Comparison of ENCODE assay signal across 12 mouse cellular contexts in the genomic region with DNA sequence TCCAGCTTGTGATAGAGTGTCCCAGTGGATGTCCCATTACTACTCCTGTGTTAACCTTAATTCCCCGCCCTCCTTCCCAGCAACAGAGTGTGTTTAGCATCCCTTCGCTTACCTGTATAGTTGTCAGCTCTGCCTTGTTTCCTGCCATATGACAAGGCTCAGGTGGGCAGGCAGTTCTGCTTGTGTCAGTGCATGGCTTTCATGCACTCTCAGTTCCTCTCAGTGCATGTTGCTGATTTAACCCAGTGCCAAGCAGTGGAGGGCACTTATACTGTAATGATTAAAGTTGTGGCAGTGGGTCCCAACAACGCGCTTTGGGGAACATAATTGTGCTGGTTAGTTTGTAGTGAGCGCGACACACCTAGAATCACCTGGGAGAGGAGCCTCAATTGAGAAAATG. TPM values are rescaled to one million over a fixed set of nuclear protein-coding genes. Genes with fewer than 3 reads are reported as not detected.
DNase-seq lines count a peak whose midpoint lies in the region; ATAC-seq and TF ChIP-seq lines count a peak whose summit lies in the region.
"Had no signal": no experiment of that assay in that cellular context is flagged by ENCODE, and none has a peak within 500 bp of the region (broad histone marks: within the 10 kb centered on the region; RNA-seq: fewer than 3 reads in every experiment).

No protein-coding gene starts in this region.

- ATAC-seq in kidney, embryonic 15.5 days (replicated peaks; ENCODE audit: low FRiP score), result no peak
- ATAC-seq in kidney, embryonic 14.5 days (ENCODE audit: low FRiP score, low TSS enrichment), result no peak
- ATAC-seq in liver, embryonic 14.5 days (ENCODE audit: insufficient read depth), result no peak
- ATAC-seq in CD4-positive, CD25-positive, alpha-beta regulatory T cell, adult 4 months, result no peak

- dilution Hi-C loops in CH12.LX (cut with MboI; ENCODE audit: extremely low pct_ligation_motif_present, extremely low pct_unique_long_range_greater_than_20kb, low sequenced_read_pairs), result no loop called here

- WGBS in kidney, embryonic 15.5 days, result 90% methylated on average over 6 of the region's 6 CpGs
- WGBS in kidney, embryonic 14.5 days, result 94% methylated on average over 6 of the region's 6 CpGs
- WGBS in liver, embryonic 14.5 days (ENCODE audit: insufficient replicate concordance), result 82% methylated on average over 6 of the region's 6 CpGs

- 0 out of 2 replicates have a peak overlapping the region, but pooled peaks have one; percentile 93 for H3K4me2 ChIP-seq in kidney, embryonic 15.5 days
- no peak overlapping the region for H3K4me2 ChIP-seq in kidney, embryonic 14.5 days (replicated peaks; ENCODE audit: low read depth, low read length)
- H3K4me2 ChIP-seq in CH12.LX (ENCODE audit: insufficient read depth, low read depth, poor library complexity, severe bottlenecking), result peak overlapping the region; percentile 99
- peak overlapping the region; percentile 97 for H3K4me2 ChIP-seq in liver, embryonic 14.5 days (ENCODE audit: low read depth)

- no peak overlapping the region for H3K4me3 ChIP-seq in kidney, embryonic 15.5 days (replicated peaks)
- no peak overlapping the region for H3K4me3 ChIP-seq in kidney, embryonic 14.5 days (ENCODE audit: low read length)
- H3K4me3 ChIP-seq in CH12.LX (replicated peaks in 1 of 3; ENCODE audit: low read depth in 2 of 3, low read length in 2 of 3, poor library complexity in 1 of 3), result peak overlapping the region; percentile 81 to 99 (median 91)
- H3K4me3 ChIP-seq in bone marrow macrophage, adult 2 months (ENCODE audit: insufficient read depth, low read length), result 0 out of 2 replicates have a peak overlapping the region, but pooled peaks have one; percentile 23
- H3K4me3 ChIP-seq in liver, embryonic 14.5 days (ENCODE audit: insufficient read depth in 1 of 2, low read depth in 2 of 2, low read length in 2 of 2), result 0 out of 4 replicates have a peak overlapping the region, but pooled peaks of 1 of the 2 experiments have one; percentile 92

- peaks cover 4% of the 10 kb centered on the region; the same call in 1 of the 2 replicates for H3K27me3 ChIP-seq in kidney, embryonic 15.5 days
- H3K27me3 ChIP-seq in kidney, embryonic 14.5 days (ENCODE audit: control insufficient read depth, insufficient read depth, low read length), result no peaks in the 10 kb centered on the region
- H3K27me3 ChIP-seq in CH12.LX (replicated peaks), result no peaks in the 10 kb centered on the region
- H3K27me3 ChIP-seq in liver, embryonic 14.5 days (ENCODE audit: control insufficient read depth, insufficient read depth, low read length), result no peaks in the 10 kb centered on the region

- peaks cover 21% of the 10 kb centered on the region for H3K79me2 ChIP-seq in CH12.LX (replicated peaks; ENCODE audit: control insufficient read depth, extremely low read depth, insufficient read depth, poor library complexity, severe bottlenecking)

- H3K9ac ChIP-seq in kidney, embryonic 15.5 days, result no peak overlapping the region
- no peak overlapping the region for H3K9ac ChIP-seq in kidney, embryonic 14.5 days (ENCODE audit: low read depth, low read length)
- peak overlapping the region; percentile 68; the same call in 1 of the 2 replicates for H3K9ac ChIP-seq in CH12.LX (ENCODE audit: insufficient read depth, low read depth)
- H3K9ac ChIP-seq in liver, embryonic 14.5 days (replicated peaks), result no peak overlapping the region; the same call in 1 of the 2 replicates

- in situ Hi-C loops in CH12.LX (cut with MboI; ENCODE audit: low pct_ligation_motif_present, low pct_unique_long_range_greater_than_20kb, low sequenced_read_pairs), result loop anchor here (5.0 kb wide), 1 partner anchor 161 kb away; no protein-coding TSS in a partner anchor

- peak; percentile 31; the same call in 1 of the 2 replicates for TF ChIP-seq EP300 in CH12.LX (IDR thresholded peaks at IDR 0.05; ENCODE audit: low read length)
- TF ChIP-seq EP300 in liver, embryonic 14.5 days (IDR thresholded peaks at IDR 0.05; ENCODE audit: low read depth), result no peak

- H3K36me3 ChIP-seq in kidney, embryonic 15.5 days, result no peaks in the 10 kb centered on the region
- H3K36me3 ChIP-seq in kidney, embryonic 14.5 days (ENCODE audit: control insufficient read depth, insufficient read depth, low read length), result no peaks in the 10 kb centered on the region
- H3K36me3 ChIP-seq in CH12.LX (replicated peaks in 1 of 2; ENCODE audit: control insufficient read depth in 1 of 2, insufficient read depth in 1 of 2, low read length in 1 of 2), result peaks cover 5 to 9% of the 10 kb centered on the region in 2 experiments
- H3K36me3 ChIP-seq in liver, embryonic 14.5 days (replicated peaks; ENCODE audit: control insufficient read depth, insufficient read depth, low read depth), result no peaks in the 10 kb centered on the region

- H3K9me3 ChIP-seq in kidney, embryonic 15.5 days (replicated peaks), result no peaks in the 10 kb centered on the region
- H3K9me3 ChIP-seq in kidney, embryonic 14.5 days (ENCODE audit: control insufficient read depth, low read length), result no peaks in the 10 kb centered on the region
- H3K9me3 ChIP-seq in CH12.LX (replicated peaks; ENCODE audit: low read length), result no peaks in the 10 kb centered on the region
- H3K9me3 ChIP-seq in liver, embryonic 14.5 days (ENCODE audit: control insufficient read depth, low read length), result no peaks in the 10 kb centered on the region

- no peak for TF ChIP-seq RAD21 in CH12.LX (IDR thresholded peaks at IDR 0.05; ENCODE audit: low read depth, low read length)

- TF ChIP-seq POLR2A in CH12.LX (IDR thresholded peaks at IDR 0.05; ENCODE audit: low read depth, low read length), result no peak
- no peak for TF ChIP-seq POLR2A in bone marrow macrophage, adult 2 months (IDR thresholded peaks at IDR 0.05; ENCODE audit: borderline replicate concordance, low read depth, low read length)

- no peak overlapping the region for H3K27ac ChIP-seq in kidney, embryonic 15.5 days
- H3K27ac ChIP-seq in kidney, embryonic 14.5 days (ENCODE audit: low read depth, low read length), result no peak overlapping the region
- no peak overlapping the region for H3K27ac ChIP-seq in CH12.LX (ENCODE audit: insufficient read depth, low read depth)
- no peak overlapping the region for H3K27ac ChIP-seq in bone marrow macrophage, adult 2 months (ENCODE audit: insufficient read depth, low read depth, low read length)
- no peak overlapping the region for H3K27ac ChIP-seq in liver, embryonic 14.5 days

- no peak for DNase-seq in CH12.LX (ENCODE audit: extremely low read depth)
- no peak for DNase-seq in liver, embryonic 14.5 days (ENCODE audit: low read depth in 3 of 3, low spot score in 3 of 3)
- DNase-seq in cerebellum, adult 8-10 months, result no peak
- DNase-seq: cerebellum, adult 9-11 months; heart, postnatal 36 days; kidney, adult 9 months; lung, postnatal 10 days had no signal

- TF ChIP-seq CTCF in CH12.LX (conservative IDR thresholded peaks at IDR 0.05 in 1 of 2, IDR thresholded peaks at IDR 0.05 in 1 of 2; ENCODE audit: low read depth in 2 of 2, low read length in 2 of 2), result no peak
- TF ChIP-seq CTCF in bone marrow macrophage, adult 2 months (IDR thresholded peaks at IDR 0.05; ENCODE audit: low read depth, low read length), result no peak
- no peak for TF ChIP-seq CTCF in liver, embryonic 14.5 days (IDR thresholded peaks at IDR 0.05; ENCODE audit: low read depth)

- H3K4me1 ChIP-seq in kidney, embryonic 15.5 days, result peaks cover 22% of the 10 kb centered on the region
- no peaks in the 10 kb centered on the region for H3K4me1 ChIP-seq in kidney, embryonic 14.5 days (ENCODE audit: control insufficient read depth, insufficient read depth, low read length)
- H3K4me1 ChIP-seq in CH12.LX (ENCODE audit: control insufficient read depth in 1 of 2, insufficient read depth in 2 of 2), result peaks cover 4 to 15% of the 10 kb centered on the region in 2 experiments
- H3K4me1 ChIP-seq in bone marrow macrophage, adult 2 months (ENCODE audit: control insufficient read depth, insufficient read depth, low read length), result peaks cover 7% of the 10 kb centered on the region
- peaks cover 6 to 9% of the 10 kb centered on the region in 2 experiments for H3K4me1 ChIP-seq in liver, embryonic 14.5 days (replicated peaks; ENCODE audit: control insufficient read depth in 2 of 2, insufficient read depth in 2 of 2, low read length in 1 of 2)

RNA-seq across cellular contexts. Expression of gene Fam185a, which starts 1.9 kb away (rescaled TPM):
- 6.2 and 6.4 TPM in 2 replicates for polyA plus RNA-seq in kidney, embryonic 15.5 days (2015; fragmentation: Nextera tagmentation; extraction: Ambion mirVana)
- 5.8 and 7.4 TPM in 2 replicates for polyA plus RNA-seq in kidney, embryonic 14.5 days (2014; fragmentation: Nextera tagmentation; extraction: Ambion mirVana)
- total RNA-seq in CH12.LX (2012; rRNA removed), result 16.0 and 16.1 TPM in 2 replicates
- total RNA-seq in CH12.LX (2014; rRNA removed), result 30.6 and 32.1 TPM in 2 replicates
- 12.5 and 13.4 TPM in 2 replicates for polyA plus RNA-seq in CH12.LX (2012; ENCODE audit: insufficient read length, low read depth)
- polyA plus RNA-seq in bone marrow macrophage, adult 2 months (2012; ENCODE audit: insufficient read depth, insufficient read length, missing spikeins), result 1.6 and 2.3 TPM in 2 replicates
- polyA plus RNA-seq in liver, embryonic 14.5 days (2012; rRNA removed), result 1.5 and 1.8 TPM in 2 replicates
- 2.8 and 3.1 TPM in 2 replicates for polyA plus RNA-seq in liver, embryonic 14.5 days (2014; fragmentation: Nextera tagmentation; extraction: Ambion mirVana)
- polyA plus RNA-seq in CD4-positive, CD25-positive, alpha-beta regulatory T cell, adult 4 months (2017; shearing (Covaris generic)), result 1 to 10 TPM; 2.2 to 2.7 TPM

RNA-seq across cellular contexts. Expression of gene Ccdc146, which starts 2.2 kb away (rescaled TPM):
- not detected in 2 replicates for polyA plus RNA-seq in kidney, embryonic 15.5 days (2015; fragmentation: Nextera tagmentation; extraction: Ambion mirVana)
- 0.14 TPM in 1 of 2 replicates, not detected in the other for polyA plus RNA-seq in kidney, embryonic 14.5 days (2014; fragmentation: Nextera tagmentation; extraction: Ambion mirVana)
- total RNA-seq in CH12.LX (2012; rRNA removed) (not detected in 2 replicates), CH12.LX (2014; rRNA removed) (0.17 and 0.27 TPM in 2 replicates)
- 0.21 and 0.57 TPM in 2 replicates for polyA plus RNA-seq in CH12.LX (2012; ENCODE audit: insufficient read length, low read depth)
- polyA plus RNA-seq in bone marrow macrophage, adult 2 months (2012; ENCODE audit: insufficient read depth, insufficient read length, missing spikeins), result not detected in 2 replicates
- 0.04 TPM in 1 of 2 replicates, not detected in the other for polyA plus RNA-seq in liver, embryonic 14.5 days (2012; rRNA removed)
- polyA plus RNA-seq in liver, embryonic 14.5 days (2014; fragmentation: Nextera tagmentation; extraction: Ambion mirVana), result not detected in 2 replicates
- under 1 TPM; 0.29 to 0.74 TPM for polyA plus RNA-seq in CD4-positive, CD25-positive, alpha-beta regulatory T cell, adult 4 months (2017; shearing (Covaris generic))
- total RNA-seq: monocyte, adult 5-6 weeks had no signal

RNA-seq across cellular contexts. Expression of gene Fgl2, which starts 54.2 kb away (rescaled TPM):
- 3.2 and 3.3 TPM in 2 replicates for polyA plus RNA-seq in kidney, embryonic 15.5 days (2015; fragmentation: Nextera tagmentation; extraction: Ambion mirVana)
- polyA plus RNA-seq in kidney, embryonic 14.5 days (2014; fragmentation: Nextera tagmentation; extraction: Ambion mirVana), result 0.87 and 0.94 TPM in 2 replicates
- total RNA-seq in CH12.LX (2012; rRNA removed) (7.9 and 10.4 TPM in 2 replicates), CH12.LX (2014; rRNA removed) (0.59 and 0.61 TPM in 2 replicates)
- 0.41 and 0.48 TPM in 2 replicates for polyA plus RNA-seq in CH12.LX (2012; ENCODE audit: insufficient read length, low read depth)
- polyA plus RNA-seq in bone marrow macrophage, adult 2 months (2012; ENCODE audit: insufficient read depth, insufficient read length, missing spikeins), result 32.2 and 33.9 TPM in 2 replicates
- polyA plus RNA-seq in liver, embryonic 14.5 days (2012; rRNA removed), result 0.82 and 1.1 TPM in 2 replicates
- polyA plus RNA-seq in liver, embryonic 14.5 days (2014; fragmentation: Nextera tagmentation; extraction: Ambion mirVana), result 1.6 and 1.7 TPM in 2 replicates
- 10 to 100 TPM; 20.6 to 22.3 TPM for polyA plus RNA-seq in CD4-positive, CD25-positive, alpha-beta regulatory T cell, adult 4 months (2017; shearing (Covaris generic))

Comparison
In these comparisons a context has a peak if more than half of its experiments do, and no peak if none do; other contexts are left out.
1. H3K4me3 ChIP-seq: peak in CH12.LX (3 of 3) and bone marrow macrophage, adult 2 months (single experiment); none in kidney, embryonic 15.5 days (single experiment) and kidney, embryonic 14.5 days (single experiment).